Mouse (Mus musculus): ENCODE data around the gene Mtf1. TPM values are rescaled to one million over a fixed set of nuclear protein-coding genes. Genes with fewer than 3 reads are reported as not detected.

Gene Mtf1
- total RNA-seq, 4 experiments from 2014 or later = 12.9 to 16.0 (median 15.0) TPM

DNA sequence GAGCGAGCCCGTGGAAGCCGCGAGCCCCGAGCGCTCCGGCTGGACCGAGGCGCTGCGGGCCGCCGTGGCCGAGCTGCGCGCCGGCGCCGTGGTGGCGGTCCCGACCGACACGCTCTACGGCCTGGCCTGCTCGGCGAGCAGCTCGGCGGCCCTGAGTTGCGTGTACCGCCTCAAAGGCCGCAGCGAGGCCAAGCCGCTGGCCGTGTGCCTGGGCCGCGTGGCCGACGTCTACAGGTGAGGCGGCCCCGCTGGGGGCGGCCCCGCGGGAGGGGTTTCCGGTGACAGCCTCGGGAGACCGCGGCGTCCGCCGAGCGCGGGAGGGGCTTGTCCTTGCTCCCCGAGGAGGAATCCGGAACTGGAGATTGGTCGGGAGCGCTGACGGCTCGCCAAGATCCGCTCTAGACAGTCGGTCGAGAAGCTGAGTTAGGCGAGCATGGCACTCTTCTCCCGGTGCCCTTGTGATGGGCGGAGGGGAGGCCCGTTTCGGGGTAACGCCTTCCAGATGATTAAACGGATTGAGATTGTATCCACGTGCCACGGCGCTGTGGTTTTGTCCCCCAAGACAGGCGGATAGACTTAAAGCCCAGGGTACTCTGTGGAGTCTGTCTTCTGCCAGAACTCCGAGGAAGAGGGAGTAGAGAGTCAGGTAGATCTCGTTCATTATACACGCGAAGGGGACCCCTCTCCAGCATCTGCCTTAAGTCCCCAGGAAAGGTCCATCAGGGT is 49.2 kb downstream of the Mtf1 start, which contains the start of gene 1110065P20Rik:
TSS of gene 1110065P20Rik (minus strand) at position 264 of the 726 bp plus-strand sequence.
- peak; percentile 25 to 47 for DNase-seq (ENCODE audit: low spot score in 2 of 2)

DNA sequence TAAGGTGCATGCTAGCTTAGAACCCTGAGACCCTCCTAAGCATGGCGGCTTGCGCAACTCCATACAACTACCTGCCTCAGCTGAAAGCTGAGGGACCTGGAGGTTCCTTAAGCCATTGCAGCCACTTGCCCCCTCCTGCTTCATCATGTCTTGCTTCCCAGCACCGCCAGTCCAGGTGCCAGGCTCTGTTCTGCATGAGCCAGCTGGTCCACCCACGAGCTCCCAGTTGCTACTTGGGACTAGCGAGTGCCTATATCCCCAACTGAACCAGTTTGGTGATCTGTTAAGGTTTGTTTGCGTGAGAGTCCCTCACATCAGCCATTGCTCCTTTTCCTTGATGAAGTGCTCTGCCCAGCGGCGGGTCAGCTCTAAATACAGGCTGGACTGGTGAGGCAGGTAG is 54.4 kb downstream of the Mtf1 start:
- no peak for DNase-seq (ENCODE audit: low spot score in 2 of 2)

DNA sequence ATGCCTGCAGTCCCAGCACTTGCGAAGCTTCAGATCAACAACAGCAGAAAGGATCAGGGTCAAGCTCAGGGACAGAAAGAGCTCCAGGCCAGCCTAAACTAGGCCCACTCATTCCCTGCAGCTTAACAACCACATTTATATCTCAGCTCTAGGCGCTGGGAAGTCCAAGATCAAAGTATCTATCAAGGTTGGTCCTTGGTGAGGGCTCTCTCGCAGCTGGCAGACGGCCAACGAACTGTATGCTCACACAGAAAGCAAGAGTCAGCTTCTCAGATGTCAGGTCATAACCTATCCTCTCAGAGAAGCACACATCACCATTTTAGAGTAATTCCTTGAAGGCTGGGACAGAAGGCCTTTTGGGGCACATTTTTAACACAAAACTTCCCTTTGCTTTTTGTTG is 56.5 kb downstream of the Mtf1 start:
- no peak for DNase-seq (ENCODE audit: low spot score in 2 of 2)

DNA sequence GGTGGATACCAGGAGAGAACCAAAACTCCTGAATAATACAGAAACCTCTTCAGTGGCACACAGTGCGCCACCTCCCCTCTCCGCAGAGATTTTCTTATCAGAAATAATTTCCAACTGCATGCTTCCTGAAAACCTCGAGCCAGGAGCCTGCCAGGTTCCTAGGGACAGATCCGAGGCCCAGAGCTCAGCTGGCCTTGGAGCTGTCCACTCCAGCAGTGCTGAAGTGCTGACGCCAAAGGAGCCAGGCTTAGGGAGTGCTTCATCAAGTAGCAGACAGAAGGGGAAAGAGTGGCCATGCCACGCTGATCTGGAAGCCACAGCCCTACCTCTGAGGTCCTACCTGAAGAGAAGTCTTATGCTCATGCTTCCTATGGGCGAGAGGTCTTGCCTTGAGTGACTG is 58.5 kb downstream of the Mtf1 start:
- DNase-seq (ENCODE audit: low spot score in 2 of 2) = no peak

DNA sequence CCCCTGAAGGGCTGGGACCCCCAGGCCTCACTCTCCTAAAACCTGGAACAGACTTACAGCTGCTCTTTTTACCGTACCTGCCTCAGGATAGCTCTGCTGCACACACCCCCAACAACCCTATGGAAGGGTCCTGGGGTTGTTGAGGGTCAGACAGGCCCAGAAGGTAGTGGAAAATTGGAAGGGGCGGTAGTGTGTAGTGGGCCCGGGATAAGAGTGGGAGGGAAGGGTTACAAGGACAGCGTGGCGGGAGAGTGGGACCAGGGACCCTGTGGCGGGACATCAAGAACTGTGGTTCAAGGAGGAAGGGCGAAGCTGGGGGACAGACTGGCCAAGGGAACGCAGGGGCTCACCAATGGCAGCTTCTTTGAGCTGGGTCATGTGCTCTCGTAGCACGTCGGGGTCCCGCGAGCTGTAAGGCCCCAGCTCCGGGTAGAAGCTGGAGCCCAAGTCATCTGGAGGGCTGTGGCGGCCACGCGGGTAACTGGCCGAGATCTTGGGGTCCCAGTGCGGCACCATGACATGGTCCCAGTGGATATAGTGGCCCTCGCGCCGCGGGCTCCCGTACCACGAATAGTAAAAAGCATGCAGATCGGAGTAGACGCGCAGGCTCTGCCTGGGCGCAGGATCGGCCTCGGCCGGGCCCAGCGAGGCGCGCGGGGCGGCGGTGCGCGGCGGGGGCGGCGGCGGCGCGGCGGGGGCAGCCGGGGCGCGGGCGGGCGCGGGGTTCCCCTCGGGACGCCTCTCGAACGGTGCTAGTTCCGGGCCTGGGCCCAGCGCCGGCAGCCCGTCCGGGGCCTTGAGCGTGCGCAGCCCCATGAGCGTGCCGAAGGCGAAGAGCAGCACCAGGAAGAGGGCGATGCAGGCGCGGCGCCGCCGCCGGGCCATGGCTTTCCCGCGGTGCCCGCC is 59.6 kb downstream of the Mtf1 start, which contains the start of gene Maneal:
TSS of gene Maneal (minus strand) at position 889 of the 906 bp plus-strand sequence.
- no peak for DNase-seq (ENCODE audit: low spot score in 2 of 2)

DNA sequence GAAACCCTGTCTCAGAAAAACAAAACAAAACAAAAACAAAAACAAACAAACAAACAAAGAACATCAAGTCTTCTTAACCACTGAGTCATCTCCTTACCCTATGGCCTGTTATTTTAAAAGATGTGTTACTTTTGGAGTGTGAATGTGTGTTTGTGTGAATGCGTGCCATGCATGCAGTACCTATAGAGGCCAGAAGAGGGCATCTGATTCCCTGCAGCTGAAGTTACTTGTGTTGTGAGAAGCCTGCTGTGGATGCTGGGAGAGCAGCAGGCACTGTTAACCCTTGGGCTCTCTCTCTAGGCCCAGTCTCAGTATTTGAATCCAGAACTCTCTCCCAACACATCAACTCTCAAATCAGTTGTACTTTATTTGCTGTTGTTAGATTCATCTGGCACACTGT is 70.8 kb downstream of the Mtf1 start:
- no peak for DNase-seq (ENCODE audit: low spot score in 2 of 2)

DNA sequence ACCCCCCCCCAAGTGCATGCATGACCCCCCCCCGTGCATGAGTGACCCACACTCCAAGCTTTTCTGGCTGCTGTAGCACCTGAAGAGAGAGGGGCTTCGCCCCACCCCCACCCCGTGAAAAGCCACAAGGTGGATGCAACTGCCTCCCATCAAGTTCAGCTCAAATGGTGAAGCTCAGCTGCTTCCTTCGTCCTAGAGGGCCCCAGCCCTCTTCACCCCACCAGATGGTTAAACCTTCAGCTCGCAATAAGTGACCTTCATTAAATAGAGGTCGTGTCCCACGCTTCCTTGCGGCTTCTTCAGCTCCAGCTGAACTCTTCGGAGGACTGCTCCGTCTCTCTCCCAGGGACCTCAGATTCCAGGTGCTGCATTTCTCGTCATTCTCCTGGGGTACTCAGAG is 78.7 kb downstream of the Mtf1 start, which contains the start of gene Epha10:
TSS of gene Epha10 (plus strand) at position 301 of the 400 bp plus-strand sequence.
- no peak for DNase-seq (ENCODE audit: low spot score in 2 of 2)

DNA sequence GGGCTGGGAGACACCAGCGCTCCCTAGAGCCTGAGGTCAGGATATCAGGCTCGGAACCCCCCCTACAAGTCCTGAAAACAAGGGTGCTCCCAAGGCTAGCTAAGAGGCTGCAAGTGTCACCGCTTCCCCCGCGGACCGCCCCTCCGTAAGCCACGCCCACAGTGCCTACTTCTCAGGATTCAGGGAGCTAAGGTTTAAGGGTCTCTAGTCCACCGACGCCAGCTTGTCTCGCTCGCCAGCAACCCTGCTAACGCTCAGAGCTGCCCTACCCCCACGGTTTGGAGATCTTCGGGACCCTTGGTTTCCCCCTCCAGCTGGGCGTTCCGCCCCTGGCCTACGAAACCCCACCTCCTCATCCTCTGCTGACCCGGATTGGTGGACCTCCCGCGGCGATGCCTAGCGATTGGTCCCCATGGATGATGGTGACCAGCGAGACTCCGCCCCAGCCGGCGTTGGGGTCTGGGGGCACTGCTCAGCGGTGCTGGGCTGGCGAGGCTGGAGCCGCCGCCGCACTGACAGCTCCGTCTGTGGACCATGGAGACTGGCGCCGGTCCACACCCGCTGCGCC is 79.5 kb downstream of the Mtf1 start:
- no peak for DNase-seq (ENCODE audit: low spot score in 2 of 2)

DNA sequence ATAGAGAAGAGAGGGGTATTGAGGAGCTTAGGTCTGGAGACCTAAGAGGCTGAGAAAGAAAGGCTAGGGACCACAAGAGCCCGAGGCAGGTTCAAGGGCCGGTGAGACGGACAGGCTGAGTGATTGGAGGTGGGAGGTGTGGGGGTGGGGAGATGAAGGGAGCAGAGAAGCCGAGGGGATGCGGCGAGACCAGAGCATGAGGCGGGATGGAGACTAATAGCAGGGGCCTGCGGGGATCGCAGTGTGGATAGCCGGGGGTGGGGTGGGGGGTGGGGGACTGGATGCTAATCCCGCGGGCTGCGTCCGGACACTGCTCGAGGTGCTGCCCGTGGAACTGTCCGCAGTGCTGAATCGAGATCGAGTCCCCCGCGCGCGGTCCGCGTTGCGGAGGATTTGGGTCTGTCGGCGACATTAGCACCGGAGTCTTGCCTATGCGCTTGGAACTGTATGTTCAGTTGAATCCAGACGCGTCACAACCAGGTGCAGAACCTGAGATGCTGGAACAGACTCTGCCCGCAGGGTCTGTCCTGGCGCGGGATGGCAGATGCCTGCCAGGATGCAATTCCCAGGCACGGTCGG is 80.3 kb downstream of the Mtf1 start:
- DNase-seq (ENCODE audit: low spot score in 2 of 2) = no peak

DNA sequence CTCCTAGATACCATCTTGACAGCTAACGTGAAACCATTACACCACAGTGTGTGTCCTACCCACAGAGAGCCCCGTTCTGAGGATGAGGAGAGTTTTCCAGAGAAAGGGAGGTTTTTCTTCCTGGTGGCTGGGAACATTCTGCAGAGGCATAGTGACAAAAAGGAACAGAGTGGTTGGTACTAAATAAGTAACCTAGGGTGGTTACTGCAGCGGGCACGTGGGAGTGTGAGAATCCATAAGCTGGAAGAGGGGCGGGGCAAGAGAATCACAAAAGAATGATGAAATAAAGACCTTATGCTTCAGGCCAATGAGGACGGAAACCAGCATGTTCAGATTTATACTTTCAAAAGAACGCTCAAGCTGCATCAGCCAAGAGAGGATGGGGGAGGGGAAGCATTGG is 86.8 kb downstream of the Mtf1 start:
- DNase-seq (ENCODE audit: low spot score in 2 of 2) = no peak

DNA sequence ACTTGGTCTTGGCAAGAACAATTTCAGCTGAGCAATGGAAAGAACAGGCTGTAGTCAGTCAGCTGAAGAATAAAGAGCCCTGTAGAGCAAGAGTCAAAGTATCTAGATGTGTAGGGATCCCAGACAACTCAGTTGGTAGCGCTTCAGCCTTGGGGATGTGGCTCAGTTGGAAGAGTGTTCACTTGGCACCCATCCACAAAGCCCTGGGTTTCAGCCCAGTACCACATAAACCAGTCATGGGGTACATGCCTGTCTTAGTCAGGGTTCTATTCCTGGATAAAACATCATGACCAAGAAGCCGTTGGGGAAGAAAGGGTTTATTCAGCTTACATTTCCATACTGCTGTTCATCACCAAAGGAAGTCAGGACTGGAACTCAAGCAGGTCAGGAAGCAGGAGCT is 88.0 kb downstream of the Mtf1 start:
- no peak for DNase-seq (ENCODE audit: low spot score in 2 of 2)

DNA sequence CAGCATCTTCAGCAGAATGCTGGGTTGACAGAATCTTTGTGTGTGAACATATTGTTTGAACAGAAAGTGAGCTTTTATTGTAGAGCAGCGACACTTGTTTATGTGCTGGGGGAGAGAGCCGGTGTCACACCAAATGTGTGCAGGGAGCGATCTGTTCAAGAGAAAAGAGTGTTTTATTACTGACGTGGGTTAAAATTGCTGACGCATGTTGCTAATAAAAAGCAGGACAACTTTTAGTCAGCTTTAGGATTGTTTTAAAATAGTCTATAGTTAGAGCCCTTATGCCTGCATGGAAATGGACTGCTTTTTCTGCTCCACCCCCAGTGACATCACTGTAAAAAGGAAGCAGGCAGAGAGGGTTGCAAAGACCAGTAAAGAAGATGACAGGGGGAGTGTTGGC is 88.9 kb downstream of the Mtf1 start:
- no peak for DNase-seq (ENCODE audit: low spot score in 2 of 2)

DNA sequence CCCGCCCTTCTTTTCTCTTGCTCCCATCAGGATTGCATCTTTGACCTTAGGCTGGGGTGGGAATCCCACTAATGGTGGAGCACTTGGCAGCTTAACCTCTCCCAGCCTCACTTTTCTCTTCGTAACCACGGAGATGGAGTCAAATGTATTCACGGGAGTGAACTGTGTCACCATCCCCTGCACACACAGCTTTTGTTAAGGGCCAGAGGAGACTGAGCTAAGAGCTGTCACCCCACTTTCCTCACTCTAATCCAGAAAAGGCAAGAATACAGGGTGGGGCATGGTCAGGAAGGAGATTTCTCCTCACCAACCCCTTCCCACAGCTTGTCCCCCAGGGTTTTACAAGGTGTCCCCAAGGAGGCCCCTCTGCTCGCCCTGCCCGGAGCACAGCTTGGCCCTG is 91.9 kb downstream of the Mtf1 start:
- DNase-seq (ENCODE audit: low spot score in 2 of 2) = no peak

DNA sequence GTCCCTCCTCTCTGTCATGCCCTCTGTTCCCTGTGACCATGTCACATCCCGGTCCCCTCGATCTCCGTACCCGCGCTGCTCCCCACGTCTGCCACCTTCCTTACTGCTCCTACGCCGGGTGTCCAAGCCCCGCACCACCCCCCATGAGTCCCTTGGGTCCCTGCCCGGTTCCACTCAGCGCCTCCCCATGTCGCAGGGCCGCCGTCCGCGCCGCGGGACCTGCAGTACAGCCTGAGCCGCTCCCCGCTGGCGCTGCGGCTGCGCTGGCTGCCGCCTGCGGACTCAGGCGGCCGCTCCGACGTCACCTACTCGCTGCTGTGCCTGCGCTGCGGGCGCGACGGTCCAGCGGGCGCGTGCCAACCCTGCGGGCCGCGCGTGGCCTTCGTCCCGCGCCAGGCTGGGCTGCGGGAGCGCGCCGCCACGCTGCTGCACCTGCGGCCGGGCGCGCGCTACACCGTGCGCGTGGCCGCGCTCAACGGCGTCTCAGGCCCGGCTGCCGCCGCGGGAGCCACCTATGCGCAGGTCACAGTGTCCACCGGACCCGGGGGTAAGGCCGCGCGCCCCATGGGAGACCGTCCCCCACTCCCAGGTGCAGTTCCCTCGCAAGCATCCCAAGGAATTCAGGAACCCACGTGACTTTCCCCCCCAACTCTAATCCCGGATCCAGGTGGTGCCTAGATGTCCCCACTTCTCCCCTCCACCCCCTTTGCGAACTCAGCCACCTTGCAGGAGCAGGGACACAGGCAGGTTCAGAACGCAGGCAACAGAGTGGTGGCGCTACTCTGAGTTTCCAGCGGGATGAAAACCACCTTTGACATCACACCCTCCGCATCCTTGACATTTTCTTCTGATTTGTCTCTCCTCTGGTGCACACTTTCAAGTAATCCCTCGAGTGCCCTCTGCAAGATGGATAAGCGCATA is 92.9 kb downstream of the Mtf1 start:
- no peak for DNase-seq (ENCODE audit: low spot score in 2 of 2)

DNA sequence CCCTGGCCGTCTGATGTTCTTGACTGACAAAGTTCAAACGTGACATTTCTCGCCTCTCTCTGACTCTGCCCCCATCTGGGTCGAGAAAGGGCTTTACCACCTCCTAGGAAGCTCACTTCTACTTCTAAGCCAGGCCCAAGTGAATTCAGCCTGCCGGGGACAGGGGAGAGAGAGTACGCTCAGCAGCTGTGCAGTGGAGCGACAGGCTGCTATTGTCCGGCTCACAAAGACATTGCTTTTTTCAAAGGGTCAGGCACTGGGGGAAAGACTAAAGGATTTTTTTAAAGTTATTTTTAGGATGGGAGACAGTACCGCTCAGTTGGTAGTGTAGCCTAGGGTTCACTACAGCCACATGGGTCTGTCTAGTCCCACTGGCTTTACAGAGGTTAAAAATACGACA is 96.5 kb downstream of the Mtf1 start:
- DNase-seq (ENCODE audit: low spot score in 2 of 2) = no peak

Other genes starting within 250 kb of the Mtf1 start
- gene 3100002H09Rik, start 191.3 kb upstream of the Mtf1 start, total RNA-seq (2022) = not detected
- under 1 TPM; 0.19 to 0.34 (median 0.28) TPM for gene Pou3f1, start 145.3 kb upstream of the Mtf1 start, total RNA-seq (2022)
- 10 to 100 TPM; 14.0 to 20.8 (median 18.7) TPM for gene Utp11, start 108.5 kb upstream of the Mtf1 start, total RNA-seq (2022)
- 100 to 1,000 TPM; 240 to 437 (median 328) TPM for gene Fhl3, start 101.4 kb upstream of the Mtf1 start, total RNA-seq (2022)
- gene Sf3a3, start 87.3 kb upstream of the Mtf1 start, total RNA-seq (2022) = 10 to 100 TPM in 2 of 4 experiments, 1 to 10 TPM in 2; 9.5 to 12.8 (median 10.2) TPM
- 10 to 100 TPM in 1 of 4 experiments, 1 to 10 TPM in 3; 6.0 to 10.8 (median 6.3) TPM for gene Inpp5b, start 60.3 kb upstream of the Mtf1 start, total RNA-seq (2022)
- gene Yrdc, start 48.6 kb downstream of the Mtf1 start, total RNA-seq (2022) = 10 to 100 TPM; 10.4 to 15.0 (median 12.0) TPM
- 10 to 100 TPM; 23.7 to 31.3 (median 25.2) TPM for gene 1110065P20Rik, start 49.1 kb downstream of the Mtf1 start, total RNA-seq (2022)
- gene Maneal, start 60.1 kb downstream of the Mtf1 start, total RNA-seq (2022) = under 1 TPM; 0.19 to 0.54 (median 0.40) TPM
- gene Epha10, start 78.8 kb downstream of the Mtf1 start, total RNA-seq (2022) = not detected
- gene 9930104L06Rik, start 134.9 kb downstream of the Mtf1 start, total RNA-seq (2022) = 1 to 10 TPM; 5.6 to 9.4 (median 7.8) TPM
- under 1 TPM; 0.24 to 0.51 (median 0.28) TPM for gene Cdca8, start 137.2 kb downstream of the Mtf1 start, total RNA-seq (2022)
- under 1 TPM in 3 of 4 experiments, not detected in 1; 0.27 to 0.51 (median 0.48) TPM for gene Rspo1, start 184.3 kb downstream of the Mtf1 start, total RNA-seq (2022)
- 10 to 100 TPM; 22.2 to 32.7 (median 27.4) TPM for gene Gnl2, start 214.5 kb downstream of the Mtf1 start, total RNA-seq (2022)